Mouse (Mus musculus) lung, postnatal 0 days (tissue): ENCODE results near the gene 4931422A03Rik. TPM values are rescaled to one million over a fixed set of nuclear protein-coding genes. Genes with fewer than 3 reads are reported as not detected.

Experiments used
- ATAC-seq: fragments of 200-750 bp; cut with Nextera tagmentation; 2 replicates; pipeline ENCODE4 v1.8.0; 2017; ENCODE audit warnings: moderate library complexity
- DNase-seq: peaks from one replicate; pipeline ENCODE4 v3.0.0-alpha.2; 2016; ENCODE audit warnings: low spot score
- H3K27ac ChIP-seq: fragments of 300-500 bp; sonication (generic); 2 replicates; pipeline ENCODE4 v1.5.1; 2014; ENCODE audit warnings: antibody characterized with exemption, mild to moderate bottlenecking, low read length, mixed read lengths
- H3K27me3 ChIP-seq: fragments of 300-500 bp; sonication (generic); replicated peaks from 2 replicates; pipeline ENCODE4 v1.6.1; 2014; ENCODE audit warnings: low read length, mixed read lengths; ENCODE audit not compliant: insufficient read depth
- H3K36me3 ChIP-seq: fragments of 300-500 bp; sonication (generic); 2 replicates; pipeline ENCODE4 v1.6.1; 2014; ENCODE audit warnings: low read length, mixed read lengths; ENCODE audit not compliant: insufficient read depth
- H3K4me1 ChIP-seq: fragments of 300-500 bp; sonication (generic); 2 replicates; pipeline ENCODE4 v1.6.1; 2014; ENCODE audit warnings: antibody characterized with exemption, low read depth, low read length, mixed read lengths; ENCODE audit not compliant: insufficient read depth
- H3K4me2 ChIP-seq: fragments of 300-500 bp; sonication (generic); replicated peaks from 2 replicates; pipeline ENCODE4 v1.6.1; 2014; ENCODE audit warnings: low read depth, mild to moderate bottlenecking, low read length, moderate library complexity, mixed read lengths
- H3K4me3 ChIP-seq: fragments of 300-500 bp; sonication (generic); 2 replicates; pipeline ENCODE4 v1.5.1; 2014; ENCODE audit warnings: low read depth, low read length
- H3K9ac ChIP-seq: fragments of 300-500 bp; sonication (generic); replicated peaks from 2 replicates; pipeline ENCODE4 v1.6.1; 2014; ENCODE audit warnings: low read depth, mild to moderate bottlenecking
- H3K9me3 ChIP-seq: fragments of 300-500 bp; sonication (generic); 2 replicates; pipeline ENCODE4 v1.6.1; 2016; ENCODE audit warnings: low read length, mixed read lengths
- CTCF ChIP-seq: IDR thresholded peaks from 2 replicates; pipeline ENCODE4 v1.5.1; 2016; ENCODE audit warnings: antibody characterized with exemption, mild to moderate bottlenecking
- EP300 ChIP-seq: IDR thresholded peaks from 2 replicates; pipeline ENCODE4 v1.6.1; 2016; ENCODE audit warnings: antibody characterized with exemption, mild to moderate bottlenecking, control low read depth
- WGBS: fragments of 180-500 bp; shearing (Covaris S2); extraction: QIAGEN DNeasy Blood & Tissue Kit; methylation state at CpG from one replicate; pipeline ENCODE4 v1.1.7; 2014; 5-methylcytosine and 5-hydroxymethylcytosine counted together
- polyA plus RNA-seq: library from polyadenylated mRNA; unstranded; fragments of >200 nt; fragmentation: Nextera tagmentation; extraction: Ambion mirVana; gene quantifications from 2 replicates; pipeline ENCODE4 v1.2.1, GENCODE M21; 2015

4931422A03Rik gene
- polyA plus RNA-seq, 1 experiment from 2014 or later = 1.4 TPM

DNA sequence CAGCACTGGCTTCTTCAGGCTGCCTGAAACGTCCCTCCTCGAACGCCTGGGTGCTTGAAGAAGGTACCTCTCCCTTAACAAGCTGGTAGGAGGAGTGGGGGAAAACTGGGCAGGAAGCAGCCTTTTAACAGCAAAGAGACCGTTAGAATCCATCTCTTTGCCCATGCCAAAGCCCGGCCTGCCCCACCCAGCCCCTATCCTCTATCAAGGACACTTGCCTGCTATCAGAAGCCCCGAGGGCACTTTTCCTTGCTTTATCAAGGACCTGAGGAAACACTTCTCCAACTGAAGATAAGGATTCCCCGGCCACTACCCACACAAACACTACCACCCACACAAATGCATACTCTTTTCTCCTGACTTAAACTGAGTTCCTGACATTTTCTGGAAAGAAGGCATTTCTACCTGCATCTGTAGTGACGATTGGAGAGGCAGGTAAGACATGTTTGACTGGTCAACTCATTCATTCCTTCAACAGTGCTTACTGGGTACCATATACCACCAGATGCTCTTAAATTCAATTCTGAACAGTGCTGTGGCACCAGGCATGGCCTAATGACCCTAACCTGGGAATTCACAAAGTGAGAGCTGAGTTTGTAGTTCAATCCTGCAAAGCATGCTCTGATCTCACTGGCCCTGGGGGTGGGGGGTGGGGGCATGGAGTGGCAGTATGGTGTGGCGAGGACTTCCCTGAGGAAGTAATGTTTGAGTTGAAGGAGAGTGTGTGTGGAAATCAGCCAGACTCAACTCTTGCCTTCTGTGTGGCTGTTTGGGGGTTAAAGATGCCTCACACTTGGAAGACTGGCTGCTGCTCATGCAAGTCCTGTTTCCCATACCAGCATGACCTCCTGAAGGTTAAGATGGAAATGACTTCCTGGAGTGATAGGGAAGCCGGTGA is 70.3 kb downstream of the 4931422A03Rik start, which contains the start of gene Lmo2:
Lmo2 (plus strand) TSS at position 338 of the 898 bp plus-strand sequence.
- ATAC-seq (no peak), DNase-seq (no peak)
- Histone ChIP-seq H3K27ac (no peak within 1 kb of the TSS), H3K9ac (no peak within 1 kb of the TSS), H3K4me3 (no peak within 1 kb of the TSS), H3K27me3 (no peaks in the 10 kb centered on the region), H3K36me3 (no peaks in the 10 kb centered on the region), H3K4me1 (no peaks in the 10 kb centered on the region), H3K9me3 (no peaks in the 10 kb centered on the region), H3K4me2 (no peak within 1 kb of the TSS)
- no peak for TF ChIP-seq CTCF
- TF ChIP-seq EP300 = no peak
- 37% methylated on average over 10 of the region's 10 CpGs for WGBS

DNA sequence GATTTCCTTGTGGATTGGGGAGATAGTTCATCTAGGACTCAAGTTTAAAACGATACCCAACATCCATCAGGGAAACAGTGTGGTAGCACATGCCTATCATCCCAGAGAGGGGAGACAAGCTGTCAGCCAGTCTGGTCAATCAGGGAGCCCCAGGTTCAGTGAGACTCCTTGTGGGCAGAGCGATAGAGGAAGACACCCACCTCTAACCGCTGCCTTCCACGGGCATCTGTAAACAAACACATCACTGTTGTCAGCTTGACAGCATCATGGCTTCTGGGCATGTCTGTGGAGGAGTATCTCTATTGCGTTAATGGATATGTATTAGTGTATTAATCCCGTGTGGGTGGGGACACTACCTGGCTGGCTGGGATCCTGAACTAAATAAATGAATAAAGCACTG is 71.3 kb downstream of the 4931422A03Rik start:
- Histone ChIP-seq H3K36me3 (no peaks in the 10 kb centered on the region), H3K27ac (no peak overlapping the region), H3K4me2 (no peak overlapping the region), H3K27me3 (no peaks in the 10 kb centered on the region), H3K9ac (no peak overlapping the region), H3K4me1 (no peaks in the 10 kb centered on the region), H3K4me3 (no peak overlapping the region), H3K9me3 (no peaks in the 10 kb centered on the region)
- DNase-seq (no peak), ATAC-seq (no peak; the same call in 1 of the 2 replicates)
- TF ChIP-seq CTCF = no peak
- TF ChIP-seq EP300 = no peak
- WGBS = 74% methylated on average over 6 of the region's 6 CpGs

DNA sequence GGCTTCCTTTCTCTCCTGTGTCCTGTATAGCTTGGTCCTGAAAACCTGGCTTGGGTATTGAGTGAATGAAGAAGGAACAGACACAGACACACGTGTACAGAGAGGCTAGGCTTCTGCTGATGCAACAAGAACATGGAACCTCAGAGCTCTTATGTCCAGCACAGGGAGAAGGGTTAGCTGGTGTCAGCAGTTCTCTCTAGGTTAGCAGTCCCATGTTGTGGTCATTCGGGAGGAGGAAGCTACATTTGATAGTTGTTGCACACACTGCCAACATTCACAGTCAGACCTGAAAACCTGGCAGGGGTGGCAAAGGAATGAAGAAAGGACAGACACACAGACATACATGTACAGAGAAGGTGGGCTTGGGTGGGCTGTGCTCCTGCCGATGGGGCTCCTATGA is 72.4 kb downstream of the 4931422A03Rik start:
- ATAC-seq (no peak), DNase-seq (peak; percentile 17)
- Histone ChIP-seq H3K27ac (no peak overlapping the region), H3K36me3 (no peaks in the 10 kb centered on the region), H3K4me3 (no peak overlapping the region), H3K9ac (no peak overlapping the region), H3K4me2 (no peak overlapping the region), H3K27me3 (no peaks in the 10 kb centered on the region), H3K4me1 (no peaks in the 10 kb centered on the region), H3K9me3 (no peaks in the 10 kb centered on the region)
- 78% methylated on average over 3 of the region's 3 CpGs for WGBS
- TF ChIP-seq CTCF (no peak), EP300 (no peak)

GRCm38 (mm10) chr2:103953050-103953835 is 74.9 kb downstream of the 4931422A03Rik start:
- no peaks in the 10 kb centered on the region for H3K9me3 ChIP-seq
- H3K36me3 ChIP-seq = no peaks in the 10 kb centered on the region
- no peaks in the 10 kb centered on the region for H3K27me3 ChIP-seq
- no peak overlapping the region for H3K9ac ChIP-seq
- no peak for TF ChIP-seq CTCF
- no peak for TF ChIP-seq EP300
- no peak overlapping the region for H3K27ac ChIP-seq
- H3K4me2 ChIP-seq = no peak overlapping the region
- ATAC-seq (no peak), DNase-seq (no peak)
- H3K4me3 ChIP-seq = no peak overlapping the region
- H3K4me1 ChIP-seq = no peaks in the 10 kb centered on the region
- 88% methylated on average over 6 of the region's 6 CpGs for WGBS

- WGBS = 50% methylated on average over 8 of the region's 8 CpGs
- TF ChIP-seq EP300 = no peak
- no peak for TF ChIP-seq CTCF
- H3K9me3 ChIP-seq = no peaks in the 10 kb centered on the region
- no peaks in the 10 kb centered on the region for H3K27me3 ChIP-seq
- no peak overlapping the region for H3K9ac ChIP-seq
- H3K36me3 ChIP-seq = no peaks in the 10 kb centered on the region
- DNase-seq (no peak), ATAC-seq (no peak)
- H3K4me3 ChIP-seq = no peak overlapping the region
- no peak overlapping the region for H3K27ac ChIP-seq
- no peaks in the 10 kb centered on the region for H3K4me1 ChIP-seq
- H3K4me2 ChIP-seq = no peak overlapping the region
Measured at GRCm38 (mm10) chr2:103947982-103948655, 80.0 kb downstream of the 4931422A03Rik start.

- Histone ChIP-seq H3K4me1 (no peaks in the 10 kb centered on the region), H3K4me3 (no peak overlapping the region), H3K27ac (no peak overlapping the region), H3K36me3 (no peaks in the 10 kb centered on the region), H3K9me3 (no peaks in the 10 kb centered on the region), H3K9ac (no peak overlapping the region), H3K4me2 (no peak overlapping the region), H3K27me3 (no peaks in the 10 kb centered on the region)
- 64% methylated on average over 8 of the region's 8 CpGs for WGBS
- no peak for TF ChIP-seq CTCF
- ATAC-seq (no peak), DNase-seq (no peak)
Measured at GRCm38 (mm10) chr2:103946892-103947291, 81.3 kb downstream of the 4931422A03Rik start.
